Mouse (Mus musculus) layer of hippocampus, adult 8-10 months (tissue): ENCODE measurements around the gene Scgb2a2. TPM values are rescaled to one million over a fixed set of nuclear protein-coding genes. Genes with fewer than 3 reads are reported as not detected.
A peak's percentile ranks its signal among the peaks of the same experiment; 100 is the strongest.
"Not testable (repeated sequence)": the region's sequence is repeated elsewhere in the genome, so short reads cannot be mapped to it uniquely, and the experiment has no call there.

Source experiments
- DNase-seq, 2 experiments: peaks; one replicate each; pipeline ENCODE4 v3.0.0; 2022; ENCODE audit warnings: low spot score in 2 of 2
- microRNA-seq, 2 experiments: library from miRNA; unstranded; fragments of <30 nt; microRNA quantifications; one replicate each; pipeline ENCODE4 v1.2.0; 2022
- total RNA-seq, 4 experiments: library from RNA; stranded (reverse); gene quantifications; 2 replicates each; pipeline ENCODE4 v1.2.4; 2022

Scgb2a2 gene
- not detected for total RNA-seq

- no peak for DNase-seq
These were observed at the start of gene Scgb2a2 for GRCm38 (mm10) chr19:9847262-9847661. Gene Scgb2a2 (plus strand): TSS chr19:9847562.

- DNase-seq: peak; percentile 3 to 55
These were observed 10.6 kb upstream of the Scgb2a2 start for GRCm38 (mm10) chr19:9836581-9837340.

- DNase-seq: no peak
These were observed 10.0 kb upstream of the Scgb2a2 start for GRCm38 (mm10) chr19:9837341-9837715.

GRCm38 (mm10) chr19:9849368-9850075, 2.2 kb downstream of the Scgb2a2 start:
- DNase-seq: not testable (repeated sequence)

GRCm38 (mm10) chr19:9860821-9861220, 13.5 kb downstream of the Scgb2a2 start:
- DNase-seq: not testable (repeated sequence)

GRCm38 (mm10) chr19:9864856-9865255, 17.5 kb downstream of the Scgb2a2 start:
- no peak for DNase-seq

- DNase-seq: no peak
These were observed 18.1 kb downstream of the Scgb2a2 start for GRCm38 (mm10) chr19:9865466-9865865.

- peak in 1 of 2 experiments; percentile 15 for DNase-seq
These were observed 30.9 kb downstream of the Scgb2a2 start for GRCm38 (mm10) chr19:9878186-9878835.

- no peak for DNase-seq
These were observed 39.0 kb downstream of the Scgb2a2 start for GRCm38 (mm10) chr19:9886348-9886747.

GRCm38 (mm10) chr19:9886771-9887170, 39.4 kb downstream of the Scgb2a2 start:
- no peak for DNase-seq

GRCm38 (mm10) chr19:9896067-9896466, 48.7 kb downstream of the Scgb2a2 start:
- DNase-seq: no peak

- DNase-seq: no peak
These were observed 51.1 kb downstream of the Scgb2a2 start for GRCm38 (mm10) chr19:9898339-9899066.

GRCm38 (mm10) chr19:9899072-9899779, 51.9 kb downstream of the Scgb2a2 start, which contains the start of gene Incenp:
Gene Incenp (minus strand): TSS chr19:9899551.
- DNase-seq: peak; percentile 96 to 97

GRCm38 (mm10) chr19:9899780-9900146, 52.4 kb downstream of the Scgb2a2 start:
- DNase-seq: no peak

- not testable (repeated sequence) for DNase-seq
These were observed 53.3 kb downstream of the Scgb2a2 start for GRCm38 (mm10) chr19:9900696-9901095.

Small RNA genes within 50 kb of the gene (microRNA-seq; reads per million reads assigned to microRNA genes)
- gene Gm22369: 0 reads per million in 2 experiments

Other genes starting within 250 kb of the Scgb2a2 start
- gene Incenp, start 52.0 kb downstream of the Scgb2a2 start, total RNA-seq: 10 to 100 TPM; 14.0 to 20.4 (median 17.7) TPM
- gene Fth1, start 133.0 kb downstream of the Scgb2a2 start, total RNA-seq: 1,000 to 10,000 TPM; 3,051 to 4,196 (median 3,526) TPM
- 1 to 10 TPM in 2 of 4 experiments, under 1 TPM in 2; 0.76 to 2.1 (median 1.1) TPM for gene Best1, start 154.1 kb downstream of the Scgb2a2 start, total RNA-seq
- gene Rab3il1, start 154.1 kb downstream of the Scgb2a2 start, total RNA-seq: 10 to 100 TPM in 3 of 4 experiments, 1 to 10 TPM in 1; 9.4 to 20.4 (median 14.0) TPM
- gene Fads3, start 194.0 kb downstream of the Scgb2a2 start, total RNA-seq: 10 to 100 TPM; 23.6 to 33.3 (median 25.8) TPM